Mouse (Mus musculus): Measurements from ENCODE around the gene Kirrel. TPM values are rescaled to one million over a fixed set of nuclear protein-coding genes. Genes with fewer than 3 reads are reported as not detected.

Kirrel gene
- total and polyA plus RNA-seq, 3 experiments = not detected

GRCm38 (mm10) chr3:87160819-87161509, 13.6 kb downstream of the Kirrel start:
- Histone ChIP-seq H3K79me2 (ENCODE audit: control insufficient read depth, insufficient read depth, low read length, poor library complexity) (no peaks in the 10 kb centered on the region), H3K27ac (ENCODE audit: control insufficient read depth, low read depth, low read length) (no peak overlapping the region), H3K9ac (ENCODE audit: control insufficient read depth, low read depth, low read length, poor library complexity, severe bottlenecking) (no peak overlapping the region), H3K27me3 (ENCODE audit: control insufficient read depth in 1 of 2, insufficient read depth in 2 of 2, low read length in 2 of 2) (no peaks in the 10 kb centered on the region), H3K9me3 (replicated peaks; ENCODE audit: insufficient read depth, low read length) (no peaks in the 10 kb centered on the region), H3K36me3 (ENCODE audit: control insufficient read depth in 1 of 2, insufficient read depth in 2 of 2, low read length in 2 of 2) (no peaks in the 10 kb centered on the region), H3K4me3 (ENCODE audit: control insufficient read depth in 1 of 2, insufficient read depth in 1 of 2, low read depth in 2 of 2, low read length in 2 of 2) (no peak overlapping the region), H3K4me1 (ENCODE audit: control insufficient read depth in 1 of 2, insufficient read depth in 2 of 2, low read length in 2 of 2) (no peaks in the 10 kb centered on the region)
- TF ChIP-seq CTCF (IDR thresholded peaks at IDR 0.05 in 2 of 3, conservative IDR thresholded peaks at IDR 0.05 in 1 of 3; ENCODE audit: control insufficient read depth in 1 of 3, insufficient read depth in 1 of 3, low read depth in 2 of 3, low read length in 3 of 3, poor library complexity in 1 of 3, severe bottlenecking in 1 of 3) (no peak), UBTF (IDR thresholded peaks at IDR 0.05; ENCODE audit: borderline replicate concordance, insufficient read depth, low read depth, low read length) (no peak), KAT2A (conservative IDR thresholded peaks at IDR 0.05; ENCODE audit: low read depth, low read length) (no peak), ELF1 (IDR thresholded peaks at IDR 0.05; ENCODE audit: low read depth, low read length) (no peak), NRF1 (IDR thresholded peaks at IDR 0.05; ENCODE audit: insufficient read depth, low read depth, low read length, poor library complexity, severe bottlenecking) (no peak), E2F4 (IDR thresholded peaks at IDR 0.05; ENCODE audit: borderline replicate concordance, low read depth, low read length) (no peak), JUND (IDR thresholded peaks at IDR 0.05; ENCODE audit: low read depth, low read length) (no peak), RCOR1 (IDR thresholded peaks at IDR 0.05; ENCODE audit: low read depth, low read length) (no peak), TAL1 (IDR thresholded peaks at IDR 0.05; ENCODE audit: low read length) (no peak), HCFC1 (IDR thresholded peaks at IDR 0.05; ENCODE audit: low read depth, low read length) (no peak), USF2 (IDR thresholded peaks at IDR 0.05; ENCODE audit: borderline replicate concordance in 1 of 2, insufficient read depth in 1 of 2, low read depth in 1 of 2, low read length in 2 of 2) (no peak)
- DNase-seq (ENCODE audit: low read depth, low spot score) = no peak

- H3K36me3 ChIP-seq (ENCODE audit: control insufficient read depth in 1 of 2, insufficient read depth in 2 of 2, low read length in 2 of 2) = no peaks in the 10 kb centered on the region
- no peaks in the 10 kb centered on the region for H3K27me3 ChIP-seq (ENCODE audit: control insufficient read depth in 1 of 2, insufficient read depth in 2 of 2, low read length in 2 of 2)
- H3K4me3 ChIP-seq (ENCODE audit: control insufficient read depth in 1 of 2, insufficient read depth in 1 of 2, low read depth in 2 of 2, low read length in 2 of 2) = no peak overlapping the region
- no peaks in the 10 kb centered on the region for H3K79me2 ChIP-seq (ENCODE audit: control insufficient read depth, insufficient read depth, low read length, poor library complexity)
- no peak overlapping the region for H3K9ac ChIP-seq (ENCODE audit: control insufficient read depth, low read depth, low read length, poor library complexity, severe bottlenecking)
- H3K4me1 ChIP-seq (ENCODE audit: control insufficient read depth in 1 of 2, insufficient read depth in 2 of 2, low read length in 2 of 2) = no peaks in the 10 kb centered on the region
- TF ChIP-seq POLR2AphosphoS2 (IDR thresholded peaks at IDR 0.05; ENCODE audit: low read length) = no peak
- H3K9me3 ChIP-seq (replicated peaks; ENCODE audit: insufficient read depth, low read length) = no peaks in the 10 kb centered on the region
- H3K27ac ChIP-seq (ENCODE audit: control insufficient read depth, low read depth, low read length) = no peak overlapping the region
- DNase-seq (ENCODE audit: low read depth, low spot score) = no peak
Measured at GRCm38 (mm10) chr3:87159190-87159589, 15.4 kb downstream of the Kirrel start.

- TF ChIP-seq EP300 (IDR thresholded peaks at IDR 0.05; ENCODE audit: low read depth in 1 of 2, low read length in 2 of 2) = no peak
- H3K27ac ChIP-seq (ENCODE audit: control insufficient read depth, low read depth, low read length) = no peak overlapping the region
- no peaks in the 10 kb centered on the region for H3K36me3 ChIP-seq (ENCODE audit: control insufficient read depth in 1 of 2, insufficient read depth in 2 of 2, low read length in 2 of 2)
- DNase-seq (ENCODE audit: low read depth, low spot score) = no peak
- H3K4me3 ChIP-seq (ENCODE audit: control insufficient read depth in 1 of 2, insufficient read depth in 1 of 2, low read depth in 2 of 2, low read length in 2 of 2) = no peak overlapping the region
- H3K9ac ChIP-seq (ENCODE audit: control insufficient read depth, low read depth, low read length, poor library complexity, severe bottlenecking) = no peak overlapping the region
- no peaks in the 10 kb centered on the region for H3K4me1 ChIP-seq (ENCODE audit: control insufficient read depth in 1 of 2, insufficient read depth in 2 of 2, low read length in 2 of 2)
- no peaks in the 10 kb centered on the region for H3K9me3 ChIP-seq (replicated peaks; ENCODE audit: insufficient read depth, low read length)
- no peaks in the 10 kb centered on the region for H3K27me3 ChIP-seq (ENCODE audit: control insufficient read depth in 1 of 2, insufficient read depth in 2 of 2, low read length in 2 of 2)
- no peaks in the 10 kb centered on the region for H3K79me2 ChIP-seq (ENCODE audit: control insufficient read depth, insufficient read depth, low read length, poor library complexity)
Measured at GRCm38 (mm10) chr3:87157767-87158291, 16.7 kb downstream of the Kirrel start.

Data from MEL (cell line).